Mouse (Mus musculus) midbrain, embryonic 12.5 days (tissue): ENCODE measurements at regions not wholly inside any gene's neighbourhood (a gene's known extent, or its start where the extent isn't known, plus 50 kb on each side); places are given as distances from the start of the nearest gene placed in this dataset.

Experiments used
- ATAC-seq: fragments of 200-750 bp; cut with Nextera tagmentation; 2 replicates; pipeline ENCODE4 v1.8.0; 2017; ENCODE audit warnings: low read depth, moderate TSS enrichment, moderate library complexity; ENCODE audit not compliant: low FRiP score
- H3K27ac ChIP-seq: fragments of 300-500 bp; sonication (generic); replicated peaks from 2 replicates; pipeline ENCODE4 v1.5.1; 2016; ENCODE audit warnings: mild to moderate bottlenecking
- H3K27me3 ChIP-seq: fragments of 300-500 bp; sonication (generic); 2 replicates; pipeline ENCODE4 v1.6.1; 2016; ENCODE audit warnings: mild to moderate bottlenecking
- H3K36me3 ChIP-seq: fragments of 300-500 bp; sonication (generic); 2 replicates; pipeline ENCODE4 v1.6.1; 2016
- H3K4me1 ChIP-seq: fragments of 300-500 bp; sonication (generic); 2 replicates; pipeline ENCODE4 v1.6.1; 2016
- H3K4me2 ChIP-seq: fragments of 300-500 bp; sonication (generic); replicated peaks from 2 replicates; pipeline ENCODE4 v1.6.1; 2016; ENCODE audit warnings: mild to moderate bottlenecking, moderate library complexity
- H3K4me3 ChIP-seq: fragments of 300-500 bp; sonication (generic); 2 replicates; pipeline ENCODE4 v1.5.1; 2016; ENCODE audit warnings: mild to moderate bottlenecking
- H3K9ac ChIP-seq: fragments of 300-500 bp; sonication (generic); replicated peaks from 2 replicates; pipeline ENCODE4 v1.6.1; 2016; ENCODE audit warnings: mild to moderate bottlenecking, moderate library complexity
- H3K9me3 ChIP-seq: fragments of 300-500 bp; sonication (generic); 2 replicates; pipeline ENCODE4 v1.6.1; 2016; ENCODE audit warnings: mild to moderate bottlenecking
- WGBS: fragments of 180-500 bp; shearing (Covaris S2); methylation state at CpG from one replicate; pipeline ENCODE4 v1.1.7; 2016; 5-methylcytosine and 5-hydroxymethylcytosine counted together

- peak; percentile 41; the same call in 1 of the 2 replicates for ATAC-seq
- Histone ChIP-seq H3K4me2 (no peak overlapping the region), H3K4me3 (no peak overlapping the region), H3K4me1 (peaks cover 12% of the 10 kb centered on the region; the same call in 1 of the 2 replicates), H3K27ac (no peak overlapping the region; the same call in 1 of the 2 replicates), H3K27me3 (no peaks in the 10 kb centered on the region; the same call in 1 of the 2 replicates), H3K9ac (no peak overlapping the region), H3K36me3 (no peaks in the 10 kb centered on the region), H3K9me3 (no peaks in the 10 kb centered on the region)
- WGBS = 62% methylated on average over 19 of the region's 19 CpGs
These were observed 120.8 kb upstream of the Smim15 start for GRCm38 (mm10) chr13:107923129-107924114.

- H3K4me3 ChIP-seq = no peak overlapping the region
- H3K4me2 ChIP-seq = no peak overlapping the region
- H3K27me3 ChIP-seq = no peaks in the 10 kb centered on the region; the same call in 1 of the 2 replicates
- H3K4me1 ChIP-seq = peaks cover 12% of the 10 kb centered on the region; the same call in 1 of the 2 replicates
- no peaks in the 10 kb centered on the region for H3K9me3 ChIP-seq
- no peak overlapping the region for H3K9ac ChIP-seq
- H3K27ac ChIP-seq = no peak overlapping the region
- no peaks in the 10 kb centered on the region for H3K36me3 ChIP-seq
- 81% methylated on average over 3 of the region's 3 CpGs for WGBS
- no peak for ATAC-seq
These were observed 124.8 kb upstream of the Smim15 start for GRCm38 (mm10) chr13:107919403-107919802.

DNA sequence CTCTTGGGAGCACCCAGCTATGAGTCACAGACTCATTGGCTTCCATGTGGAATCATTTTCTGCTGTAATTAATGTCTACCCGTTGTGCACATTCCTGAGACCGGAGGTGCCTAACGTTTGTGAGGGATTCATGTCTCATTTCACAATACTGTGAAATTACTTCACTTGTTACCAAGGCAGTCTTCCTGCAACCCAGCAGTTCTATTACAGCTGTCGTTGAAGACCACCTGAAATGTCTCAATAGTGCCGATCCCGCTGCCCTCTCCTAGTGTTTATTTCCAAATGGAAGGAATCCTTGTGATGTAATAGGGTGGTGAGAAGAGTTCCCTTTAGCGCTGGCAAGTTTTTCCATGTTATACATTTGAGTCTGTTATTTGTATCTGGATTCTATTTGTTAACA is 125.8 kb upstream of the Smim15 start:
- Histone ChIP-seq H3K27me3 (no peaks in the 10 kb centered on the region; the same call in 1 of the 2 replicates), H3K4me2 (no peak overlapping the region), H3K36me3 (no peaks in the 10 kb centered on the region), H3K4me1 (peaks cover 7% of the 10 kb centered on the region; the same call in 1 of the 2 replicates), H3K4me3 (no peak overlapping the region), H3K27ac (no peak overlapping the region), H3K9ac (no peak overlapping the region), H3K9me3 (no peaks in the 10 kb centered on the region)
- WGBS = 85% methylated on average over 7 of the region's 7 CpGs
- ATAC-seq = no peak

- ATAC-seq = no peak
- Histone ChIP-seq H3K4me2 (no peak overlapping the region), H3K4me3 (no peak overlapping the region), H3K36me3 (no peaks in the 10 kb centered on the region), H3K27ac (no peak overlapping the region), H3K9ac (no peak overlapping the region), H3K9me3 (no peaks in the 10 kb centered on the region), H3K4me1 (peaks cover 3% of the 10 kb centered on the region; the same call in 1 of the 2 replicates), H3K27me3 (no peaks in the 10 kb centered on the region; the same call in 1 of the 2 replicates)
- 96% methylated on average over 10 of the region's 10 CpGs for WGBS
These were observed 126.2 kb upstream of the Smim15 start for GRCm38 (mm10) chr13:107918065-107918464.

DNA sequence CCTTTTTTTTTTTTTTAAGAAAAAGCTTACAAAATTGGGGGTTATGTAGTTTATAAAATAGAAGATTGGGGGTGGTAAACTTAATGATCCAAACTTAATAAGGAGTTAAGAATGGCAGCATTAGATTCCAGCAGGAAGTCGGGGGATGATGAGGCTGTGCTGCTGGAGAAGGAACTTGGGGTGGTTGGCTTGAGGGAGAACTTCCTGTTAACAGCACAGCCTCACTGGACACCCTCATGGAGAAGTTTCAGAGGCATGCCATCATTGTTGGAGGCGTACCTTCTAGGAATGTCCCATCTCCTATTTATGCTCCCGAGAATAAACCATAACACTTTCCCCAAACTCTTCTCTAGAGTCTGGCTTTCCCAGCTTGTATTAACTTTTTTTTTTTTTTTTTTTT is 126.7 kb upstream of the Smim15 start:
- 95% methylated on average over 3 of the region's 3 CpGs for WGBS

DNA sequence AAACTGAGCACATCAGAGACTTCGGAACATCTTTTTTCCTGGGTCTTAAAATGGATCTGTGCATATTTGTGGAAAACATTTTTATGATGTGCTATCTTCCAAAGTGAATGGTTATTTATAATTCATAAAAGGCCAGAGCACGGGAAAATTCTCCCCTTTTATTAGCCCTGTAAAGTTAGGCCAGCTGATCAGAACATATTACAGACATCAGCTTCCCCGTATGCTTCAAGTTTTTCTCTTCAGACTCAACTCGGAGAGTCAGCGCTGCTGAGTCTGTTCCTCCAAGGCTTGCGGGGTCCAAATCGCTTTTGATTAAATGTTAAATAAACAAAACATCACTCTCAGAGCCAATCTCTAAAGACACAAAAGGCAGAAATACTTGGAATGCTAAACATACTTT is 134.1 kb upstream of the Smim15 start:
- Histone ChIP-seq H3K4me3 (no peak overlapping the region), H3K4me1 (peaks cover 8% of the 10 kb centered on the region), H3K9ac (no peak overlapping the region), H3K36me3 (no peaks in the 10 kb centered on the region), H3K4me2 (no peak overlapping the region), H3K27me3 (0 out of 2 replicates have a peak, but pooled peaks cover 3% of the 10 kb centered on the region), H3K9me3 (no peaks in the 10 kb centered on the region), H3K27ac (no peak overlapping the region)
- WGBS = 73% methylated on average over 7 of the region's 7 CpGs
- ATAC-seq = no peak

More for the DNA sequence above, 126.7 kb upstream of the Smim15 start:
- H3K4me3 ChIP-seq = no peak overlapping the region
- no peaks in the 10 kb centered on the region for H3K36me3 ChIP-seq
- H3K9ac ChIP-seq = no peak overlapping the region
- ATAC-seq = no peak
- H3K27me3 ChIP-seq = no peaks in the 10 kb centered on the region; the same call in 1 of the 2 replicates
- no peaks in the 10 kb centered on the region for H3K4me1 ChIP-seq
- H3K27ac ChIP-seq = no peak overlapping the region
- no peak overlapping the region for H3K4me2 ChIP-seq
- H3K9me3 ChIP-seq = no peaks in the 10 kb centered on the region

DNA sequence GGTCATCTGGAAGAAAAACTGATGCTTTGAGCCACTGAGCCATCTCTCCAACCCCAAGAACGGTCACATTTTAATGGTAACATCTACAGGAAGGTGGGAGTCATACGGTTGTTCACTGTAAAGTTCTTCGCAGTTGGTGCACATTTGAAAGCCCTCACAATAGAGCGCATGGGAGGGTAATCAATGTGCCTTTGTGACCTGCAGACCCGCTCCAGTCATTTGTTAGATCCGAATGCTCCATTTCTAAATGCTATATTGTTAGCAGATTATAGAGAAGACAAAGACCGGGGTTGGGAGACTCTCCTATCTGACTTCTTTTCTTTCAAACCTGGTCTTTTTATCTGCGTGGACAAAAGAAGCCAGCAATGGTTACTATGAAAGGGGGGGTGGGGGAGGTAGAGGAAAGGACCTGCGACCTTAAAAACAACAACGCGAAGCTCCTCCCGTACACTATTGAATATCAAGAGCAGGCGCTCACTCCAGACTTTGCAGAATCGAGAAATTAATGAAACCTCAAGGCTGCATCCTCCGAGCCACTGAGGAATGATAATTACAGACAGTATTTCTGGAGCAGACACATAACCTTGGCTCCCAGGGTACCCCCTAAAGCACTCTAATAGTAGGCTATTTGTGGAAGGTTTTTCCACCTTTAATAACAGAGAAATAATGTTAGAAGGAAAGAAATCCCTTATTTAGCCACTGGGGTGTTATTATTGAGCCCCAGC is 134.7 kb upstream of the Smim15 start:
- peaks cover 8% of the 10 kb centered on the region for H3K4me1 ChIP-seq
- 0 out of 2 replicates have a peak overlapping the region, but pooled peaks have one; percentile 6 for H3K4me2 ChIP-seq
- ATAC-seq = 0 out of 2 replicates have a peak, but pooled peaks have one; percentile 12
- no peaks in the 10 kb centered on the region for H3K9me3 ChIP-seq
- 13% methylated on average over 15 of the region's 15 CpGs for WGBS
- H3K4me3 ChIP-seq = no peak overlapping the region
- no peak overlapping the region for H3K9ac ChIP-seq
- 0 out of 2 replicates have a peak, but pooled peaks cover 5% of the 10 kb centered on the region for H3K27me3 ChIP-seq
- no peaks in the 10 kb centered on the region for H3K36me3 ChIP-seq
- H3K27ac ChIP-seq = no peak overlapping the region

- H3K27me3 ChIP-seq = 0 out of 2 replicates have a peak, but pooled peaks cover 7% of the 10 kb centered on the region
- H3K9ac ChIP-seq = no peak overlapping the region
- ATAC-seq = no peak
- no peaks in the 10 kb centered on the region for H3K36me3 ChIP-seq
- 92% methylated on average over 5 of the region's 5 CpGs for WGBS
- H3K4me3 ChIP-seq = no peak overlapping the region
- H3K4me2 ChIP-seq = no peak overlapping the region
- peaks cover 21% of the 10 kb centered on the region for H3K4me1 ChIP-seq
- no peaks in the 10 kb centered on the region for H3K9me3 ChIP-seq
- H3K27ac ChIP-seq = no peak overlapping the region
These were observed 136.3 kb upstream of the Smim15 start for GRCm38 (mm10) chr13:107907966-107908365.

DNA sequence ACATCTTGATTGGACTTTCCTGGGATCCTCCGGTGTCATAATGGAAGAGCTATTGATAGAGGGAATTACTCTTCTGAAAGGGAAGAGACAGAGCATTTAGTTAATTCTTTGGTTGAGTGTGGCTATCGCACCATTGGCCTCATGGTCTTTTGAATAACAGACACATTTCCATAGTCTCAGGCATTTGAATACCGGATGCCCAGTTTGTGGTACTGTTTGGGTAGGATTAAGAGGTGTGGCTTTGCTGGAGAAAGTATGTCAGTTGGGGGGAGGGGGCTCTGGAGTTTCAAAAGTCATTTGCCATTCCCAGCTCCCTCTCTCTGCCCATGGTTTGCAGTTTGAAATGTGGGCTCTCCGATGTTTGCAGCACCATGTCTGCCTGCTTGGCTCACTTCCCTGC is 139.4 kb upstream of the Smim15 start:
- Histone ChIP-seq H3K36me3 (no peaks in the 10 kb centered on the region), H3K9me3 (no peaks in the 10 kb centered on the region), H3K4me1 (peaks cover 24% of the 10 kb centered on the region), H3K9ac (no peak overlapping the region), H3K27ac (no peak overlapping the region), H3K4me2 (no peak overlapping the region), H3K27me3 (0 out of 2 replicates have a peak, but pooled peaks cover 8% of the 10 kb centered on the region), H3K4me3 (no peak overlapping the region)
- no peak for ATAC-seq
- WGBS = 68% methylated on average over 4 of the region's 4 CpGs

DNA sequence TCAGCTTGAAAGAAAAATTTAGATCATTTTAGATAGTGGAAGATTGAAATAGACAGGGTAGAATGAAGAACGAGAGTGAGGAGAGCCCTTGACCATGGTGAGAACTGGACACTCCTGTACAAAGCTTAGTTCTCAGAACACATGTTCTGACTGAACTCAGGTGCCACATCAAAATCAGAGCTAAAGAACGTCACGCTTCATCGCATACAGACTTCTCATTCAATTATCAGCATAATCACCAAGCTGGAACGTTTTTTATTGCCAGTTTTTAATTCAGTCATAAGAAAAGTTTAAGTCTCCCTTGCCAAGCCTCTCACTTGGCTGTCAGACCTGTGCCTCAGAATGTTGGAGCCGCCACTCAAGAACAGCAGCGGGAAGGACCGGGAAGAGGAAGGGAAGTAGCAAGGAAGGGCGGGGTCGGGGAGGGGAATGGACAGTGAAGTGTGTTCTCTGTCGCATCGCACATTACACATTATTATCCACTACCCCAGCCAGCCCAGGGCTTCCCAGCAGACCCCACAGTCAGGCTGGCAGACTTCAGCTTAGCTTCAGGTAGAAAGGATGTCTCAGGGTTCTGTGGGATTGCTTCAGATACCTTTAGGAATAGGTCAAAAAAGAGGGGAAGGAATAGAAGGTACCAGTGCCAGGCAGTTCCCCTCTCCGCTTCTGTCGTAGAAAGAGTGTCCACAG is 140.1 kb upstream of the Smim15 start:
- 81% methylated on average over 14 of the region's 14 CpGs for WGBS
- ATAC-seq = no peak
- Histone ChIP-seq H3K9ac (no peak overlapping the region), H3K4me1 (peaks cover 18% of the 10 kb centered on the region), H3K27me3 (0 out of 2 replicates have a peak, but pooled peaks cover 8% of the 10 kb centered on the region), H3K36me3 (no peaks in the 10 kb centered on the region), H3K4me3 (no peak overlapping the region), H3K27ac (no peak overlapping the region), H3K9me3 (no peaks in the 10 kb centered on the region), H3K4me2 (no peak overlapping the region)

DNA sequence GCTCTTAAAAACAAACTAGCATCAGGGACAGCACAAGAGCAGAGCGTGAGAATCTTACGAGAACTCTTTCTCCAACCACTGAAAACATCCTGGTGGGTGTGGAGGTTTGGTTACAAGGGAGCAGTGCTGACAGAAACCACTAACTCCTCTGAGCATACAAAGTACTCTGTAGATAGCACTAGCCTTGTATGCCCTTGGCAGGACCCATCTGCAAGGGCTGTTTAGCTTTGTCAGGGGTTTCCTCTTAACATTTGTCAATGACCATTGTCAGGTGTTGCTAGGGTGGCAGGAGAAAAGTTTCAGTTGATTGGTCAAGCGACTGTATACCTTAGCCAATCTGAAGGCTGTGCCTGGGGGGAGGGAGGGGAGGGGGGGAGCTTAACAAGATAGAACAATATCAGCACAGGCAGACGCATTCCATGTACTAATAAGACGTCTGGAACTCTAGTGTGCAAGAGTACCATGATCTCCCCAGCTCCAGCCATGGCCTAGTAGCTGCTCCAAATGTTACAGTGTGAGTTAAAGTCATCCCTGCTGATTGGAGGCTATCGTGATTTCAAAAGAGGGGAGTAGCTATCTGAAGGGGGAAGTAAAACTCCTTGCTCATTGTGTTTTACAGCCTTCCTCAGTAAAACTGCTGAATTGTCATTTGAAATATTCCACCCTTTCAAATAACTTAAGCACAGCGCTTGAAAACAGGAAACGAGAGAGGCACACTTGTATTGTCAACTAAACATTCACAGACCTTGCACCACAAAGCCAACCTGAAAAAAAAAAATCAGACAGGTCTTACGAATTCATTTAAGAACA is 140.9 kb upstream of the Smim15 start:
- H3K27ac ChIP-seq = no peak overlapping the region
- no peaks in the 10 kb centered on the region for H3K9me3 ChIP-seq
- no peak overlapping the region for H3K4me3 ChIP-seq
- no peak overlapping the region for H3K9ac ChIP-seq
- 45% methylated on average over 9 of the region's 9 CpGs for WGBS
- H3K27me3 ChIP-seq = 0 out of 2 replicates have a peak, but pooled peaks cover 8% of the 10 kb centered on the region
- H3K36me3 ChIP-seq = no peaks in the 10 kb centered on the region
- no peak overlapping the region for H3K4me2 ChIP-seq
- ATAC-seq = peak; percentile 65
- H3K4me1 ChIP-seq = peaks cover 16% of the 10 kb centered on the region
